Mouse (Mus musculus): ENCODE results near the gene Desi2.
"Not testable (repeated sequence)": the region's sequence is repeated elsewhere in the genome, so short reads cannot be mapped to it uniquely, and the experiment has no call there.

DNA sequence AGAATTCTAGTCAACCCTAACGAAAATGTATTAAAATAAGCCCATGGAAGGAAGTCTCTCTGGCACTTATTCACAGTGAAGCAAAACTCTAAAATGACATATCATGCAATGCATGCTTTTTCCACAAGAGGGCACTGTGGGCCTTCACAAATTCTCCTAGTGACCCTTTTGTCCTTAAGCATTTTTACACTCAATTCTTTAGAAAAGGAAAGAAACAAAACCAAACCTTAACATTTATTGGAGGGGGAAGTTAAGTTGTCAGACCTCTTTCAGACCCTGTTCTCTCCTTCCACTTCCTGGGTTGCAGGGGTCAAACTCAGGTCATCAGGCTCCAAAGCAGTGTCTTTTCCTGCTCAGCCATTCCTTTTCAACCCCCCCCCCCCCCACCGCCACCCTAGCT is 40.7 kb upstream of the Desi2 start:
- TF ChIP-seq CTCF (conservative IDR thresholded peaks at IDR 0.05; ENCODE audit: low read length) = peak; percentile 46
- TF ChIP-seq NANOG, POU5F1 (IDR thresholded peaks at IDR 0.05; ENCODE audit: borderline replicate concordance, low read length): not testable (repeated sequence)

Measured in E14TG2a.4 (cell line).